Mouse (Mus musculus) forebrain, embryonic 12.5 days (tissue): ENCODE measurements around the gene Asic3. TPM values are rescaled to one million over a fixed set of nuclear protein-coding genes. Genes with fewer than 3 reads are reported as not detected.
A peak's percentile ranks its signal among the peaks of the same experiment; 100 is the strongest.

Source experiments
- ATAC-seq: fragments of 200-750 bp; cut with Nextera tagmentation; 2 replicates; pipeline ENCODE4 v1.8.0; 2017; ENCODE audit warnings: moderate TSS enrichment; ENCODE audit not compliant: low FRiP score
- H3K27ac ChIP-seq: fragments of 300-500 bp; sonication (generic); 2 replicates; pipeline ENCODE4 v1.5.1; 2016; ENCODE audit warnings: mild to moderate bottlenecking
- H3K27me3 ChIP-seq: fragments of 300-500 bp; sonication (generic); 2 replicates; pipeline ENCODE4 v1.6.1; 2016; ENCODE audit warnings: mild to moderate bottlenecking
- H3K36me3 ChIP-seq: fragments of 300-500 bp; sonication (generic); replicated peaks from 2 replicates; pipeline ENCODE4 v1.6.1; 2016; ENCODE audit warnings: mild to moderate bottlenecking
- H3K4me1 ChIP-seq: fragments of 300-500 bp; sonication (generic); 2 replicates; pipeline ENCODE4 v1.6.1; 2016
- H3K4me2 ChIP-seq: fragments of 300-500 bp; sonication (generic); 2 replicates; pipeline ENCODE4 v1.6.1; 2016; ENCODE audit warnings: mild to moderate bottlenecking, moderate library complexity
- H3K4me3 ChIP-seq: fragments of 300-500 bp; sonication (generic); replicated peaks from 2 replicates; pipeline ENCODE4 v1.5.1; 2016; ENCODE audit warnings: mild to moderate bottlenecking
- H3K9ac ChIP-seq: fragments of 300-500 bp; sonication (generic); 2 replicates; pipeline ENCODE4 v1.6.1; 2016; ENCODE audit warnings: mild to moderate bottlenecking
- H3K9me3 ChIP-seq: fragments of 300-500 bp; sonication (generic); 2 replicates; pipeline ENCODE4 v1.6.1; 2016
- WGBS: fragments of 180-500 bp; shearing (Covaris S2); methylation state at CpG from one replicate; pipeline ENCODE4 v1.1.7; 2016; 5-methylcytosine and 5-hydroxymethylcytosine counted together
- polyA plus RNA-seq: library from polyadenylated mRNA; unstranded; fragments of >200 nt; fragmentation: Nextera tagmentation; extraction: Ambion mirVana; gene quantifications from 2 replicates; pipeline ENCODE4 v1.2.1, GENCODE M21; 2016

Gene Asic3
- polyA plus RNA-seq, 1 experiment from 2014 or later: 0.20 TPM

DNA sequence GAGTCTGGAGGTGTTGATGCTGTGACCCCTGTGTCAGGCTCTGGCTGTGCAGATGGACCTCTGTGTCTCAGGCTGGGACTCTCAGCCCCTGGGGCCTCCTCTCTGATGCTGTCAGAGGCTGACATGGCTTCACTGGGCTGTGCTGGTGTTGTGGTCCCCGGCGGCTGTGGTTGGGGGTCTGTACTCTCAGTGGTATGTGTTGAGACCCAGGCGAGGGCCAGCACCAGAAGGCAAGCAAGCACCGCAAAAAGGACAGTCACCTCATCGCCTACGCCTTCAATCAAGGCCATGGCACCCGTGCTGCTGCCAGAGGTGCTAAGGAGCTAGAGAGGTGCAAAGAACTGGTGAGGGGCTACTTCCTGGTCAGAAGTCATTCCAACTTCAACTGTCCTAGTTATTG is 33.4 kb downstream of the Asic3 start:
- Histone ChIP-seq H3K27me3 (peaks cover 14% of the 10 kb centered on the region), H3K9ac (no peak overlapping the region), H3K4me2 (peak overlapping the region; percentile 88; the same call in 1 of the 2 replicates), H3K27ac (no peak overlapping the region), H3K9me3 (no peaks in the 10 kb centered on the region), H3K36me3 (peaks cover 21% of the 10 kb centered on the region), H3K4me3 (0 out of 2 replicates have a peak overlapping the region, but pooled peaks have one; percentile 66), H3K4me1 (peaks cover 45% of the 10 kb centered on the region)
- no peak for ATAC-seq
- 95% methylated on average over 7 of the region's 7 CpGs for WGBS

GRCm38 (mm10) chr5:24447624-24448298 is 34.6 kb downstream of the Asic3 start, which contains the start of gene Tmub1:
Tmub1 (minus strand) TSS chr5:24447854.
- peak; percentile 39 for ATAC-seq
- Histone ChIP-seq H3K27ac (peak within 1 kb of the TSS; percentile 56; the same call in 1 of the 2 replicates), H3K27me3 (peaks cover 14% of the 10 kb centered on the region), H3K4me3 (peak within 1 kb of the TSS; percentile 66), H3K9me3 (no peaks in the 10 kb centered on the region), H3K4me2 (peak within 1 kb of the TSS; percentile 88), H3K4me1 (peaks cover 47% of the 10 kb centered on the region), H3K9ac (peak within 1 kb of the TSS; percentile 72), H3K36me3 (peaks cover 10% of the 10 kb centered on the region; the same call in 1 of the 2 replicates)
- 3% methylated on average over 34 of the region's 34 CpGs for WGBS

DNA sequence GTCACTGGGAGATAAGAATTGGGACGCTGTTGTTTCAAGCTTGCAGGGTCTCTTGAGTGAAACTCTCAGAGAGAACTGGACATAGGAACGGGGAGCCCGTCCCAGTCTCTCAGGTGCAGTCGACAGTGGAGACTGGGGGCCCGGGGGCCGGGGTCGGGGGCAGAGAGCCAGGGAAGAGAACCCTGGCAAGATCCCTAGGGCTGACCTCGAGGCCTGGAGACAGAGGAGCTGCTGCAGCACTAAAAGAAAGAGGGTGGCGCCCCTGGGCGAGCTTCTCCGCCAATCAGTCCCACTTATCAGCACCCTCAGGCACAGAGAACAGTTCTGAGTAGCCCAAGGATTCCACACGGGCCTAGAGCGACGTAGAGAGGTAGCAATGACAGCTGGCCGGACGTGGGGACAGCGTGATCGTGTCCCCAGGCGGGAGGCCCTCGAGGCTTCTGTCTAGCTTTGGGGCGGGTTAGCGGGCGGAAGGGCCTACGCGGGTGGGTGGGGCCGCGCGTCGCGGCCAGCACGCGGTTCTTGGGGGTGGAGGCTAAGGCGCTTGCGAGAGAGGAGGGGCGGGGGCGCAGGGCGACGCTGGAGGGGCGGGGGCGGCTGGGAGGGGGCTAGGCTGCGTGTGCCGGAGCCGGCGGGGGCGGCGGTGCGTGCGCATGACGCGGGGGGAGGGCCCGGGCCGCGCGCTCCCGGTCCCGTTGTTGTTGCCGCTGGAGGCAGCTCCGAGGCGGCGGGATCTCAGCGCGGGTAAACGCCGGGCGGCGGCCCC is 38.3 kb downstream of the Asic3 start:
- no peaks in the 10 kb centered on the region for H3K9me3 ChIP-seq
- peaks cover 62% of the 10 kb centered on the region for H3K4me1 ChIP-seq
- peak overlapping the region; percentile 97 for H3K27ac ChIP-seq
- peak; percentile 71 for ATAC-seq
- H3K27me3 ChIP-seq: peaks cover 14% of the 10 kb centered on the region
- peak overlapping the region; percentile 99 for H3K4me2 ChIP-seq
- peak overlapping the region; percentile 98 for H3K9ac ChIP-seq
- peak overlapping the region; percentile 94 for H3K4me3 ChIP-seq
- WGBS: 3% methylated on average over 53 of the region's 66 CpGs
- H3K36me3 ChIP-seq: no peaks in the 10 kb centered on the region

DNA sequence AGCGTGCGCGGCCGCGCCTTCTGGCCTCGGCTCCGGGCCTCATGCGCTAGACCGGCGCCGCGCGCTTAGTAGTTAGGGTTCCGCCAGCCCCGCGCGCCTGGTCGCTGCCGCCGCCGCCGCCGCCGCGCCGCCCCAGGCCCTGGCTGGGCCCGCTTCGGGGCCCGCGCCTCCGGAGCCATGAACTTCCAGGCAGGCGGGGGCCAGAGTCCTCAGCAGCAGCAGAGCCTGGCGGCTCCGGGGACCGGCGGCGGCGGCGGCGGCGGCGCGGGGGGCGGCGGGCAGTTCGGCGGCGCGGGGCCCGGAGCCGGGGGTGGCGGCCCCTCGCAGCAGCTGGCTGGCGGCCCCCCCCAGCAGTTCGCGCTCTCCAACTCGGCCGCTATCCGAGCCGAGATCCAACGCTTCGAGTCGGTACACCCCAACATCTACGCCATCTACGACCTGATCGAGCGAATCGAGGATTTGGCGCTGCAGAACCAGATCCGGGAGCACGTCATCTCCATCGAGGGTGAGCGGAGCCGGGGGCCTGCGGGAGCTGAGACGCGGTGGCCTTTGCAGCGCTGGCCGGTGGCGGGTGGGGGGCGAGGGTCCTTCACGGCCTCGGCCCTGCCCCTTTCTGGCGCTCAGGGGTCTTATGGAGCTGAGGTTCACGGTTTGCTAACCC is 39.0 kb downstream of the Asic3 start, which contains the start of gene Agap3:
Gene Agap3, plus strand, starts transcription at position 148 of the 661 bp plus-strand sequence.
- no peaks in the 10 kb centered on the region for H3K36me3 ChIP-seq

GRCm38 (mm10) chr5:24452691-24453233 is 39.6 kb downstream of the Asic3 start:
- peak; percentile 2; the same call in 1 of the 2 replicates for ATAC-seq
- H3K27me3 ChIP-seq: peaks cover 14% of the 10 kb centered on the region
- H3K9me3 ChIP-seq: no peaks in the 10 kb centered on the region
- H3K36me3 ChIP-seq: peaks cover 6% of the 10 kb centered on the region
- H3K27ac ChIP-seq: peak overlapping the region; percentile 97
- H3K4me3 ChIP-seq: peak overlapping the region; percentile 94
- WGBS: under 1% methylated on average over 25 of the region's 29 CpGs
- H3K9ac ChIP-seq: peak overlapping the region; percentile 98
- peak overlapping the region; percentile 99 for H3K4me2 ChIP-seq
- peaks cover 52% of the 10 kb centered on the region for H3K4me1 ChIP-seq

More for the DNA sequence above, 39.0 kb downstream of the Asic3 start, which contains the start of gene Agap3:
- ATAC-seq: peak; percentile 56
- peaks cover 14% of the 10 kb centered on the region for H3K27me3 ChIP-seq
- no peaks in the 10 kb centered on the region for H3K9me3 ChIP-seq
- peaks cover 58% of the 10 kb centered on the region for H3K4me1 ChIP-seq
- peak within 1 kb of the TSS; percentile 98 for H3K9ac ChIP-seq
- peak within 1 kb of the TSS; percentile 94 for H3K4me3 ChIP-seq
- peak within 1 kb of the TSS; percentile 97 for H3K27ac ChIP-seq
- peak within 1 kb of the TSS; percentile 99 for H3K4me2 ChIP-seq
- under 1% methylated on average over 73 of the region's 85 CpGs for WGBS

- Histone ChIP-seq H3K4me3 (peak overlapping the region; percentile 94), H3K4me1 (peaks cover 48% of the 10 kb centered on the region), H3K9me3 (no peaks in the 10 kb centered on the region), H3K36me3 (peaks cover 12% of the 10 kb centered on the region), H3K9ac (peak overlapping the region; percentile 98), H3K4me2 (peak overlapping the region; percentile 99), H3K27ac (peak overlapping the region; percentile 97), H3K27me3 (peaks cover 13% of the 10 kb centered on the region)
- 3% methylated on average over 5 of the region's 5 CpGs for WGBS
- peak; percentile 18; the same call in 1 of the 2 replicates for ATAC-seq
Observed at GRCm38 (mm10) chr5:24453283-24453984, 40.2 kb downstream of the Asic3 start.

DNA sequence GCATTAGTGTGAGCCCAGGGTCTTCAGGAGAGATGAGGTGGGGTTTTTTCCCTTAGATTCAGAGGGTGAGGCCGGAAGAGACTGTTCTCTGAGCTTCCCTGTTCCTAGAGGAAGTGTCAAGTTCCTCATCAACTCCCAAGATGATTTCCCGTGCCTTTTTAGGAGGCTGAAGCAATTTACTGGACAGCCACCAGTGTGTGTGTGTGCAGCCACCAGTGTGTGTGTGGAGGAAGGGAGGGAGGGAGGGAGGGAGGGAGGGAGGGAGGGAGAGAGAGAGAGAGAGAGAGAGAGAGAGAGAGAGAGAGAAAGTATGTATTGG is 40.8 kb downstream of the Asic3 start:
- H3K9ac ChIP-seq: peak overlapping the region; percentile 98
- H3K36me3 ChIP-seq: peaks cover 13% of the 10 kb centered on the region
- no peak for ATAC-seq
- H3K27me3 ChIP-seq: peaks cover 8% of the 10 kb centered on the region
- H3K27ac ChIP-seq: peak overlapping the region; percentile 97
- H3K9me3 ChIP-seq: no peaks in the 10 kb centered on the region
- H3K4me2 ChIP-seq: peak overlapping the region; percentile 99
- H3K4me3 ChIP-seq: peak overlapping the region; percentile 94
- 11% methylated on average over 2 of the region's 2 CpGs for WGBS
- H3K4me1 ChIP-seq: peaks cover 48% of the 10 kb centered on the region

DNA sequence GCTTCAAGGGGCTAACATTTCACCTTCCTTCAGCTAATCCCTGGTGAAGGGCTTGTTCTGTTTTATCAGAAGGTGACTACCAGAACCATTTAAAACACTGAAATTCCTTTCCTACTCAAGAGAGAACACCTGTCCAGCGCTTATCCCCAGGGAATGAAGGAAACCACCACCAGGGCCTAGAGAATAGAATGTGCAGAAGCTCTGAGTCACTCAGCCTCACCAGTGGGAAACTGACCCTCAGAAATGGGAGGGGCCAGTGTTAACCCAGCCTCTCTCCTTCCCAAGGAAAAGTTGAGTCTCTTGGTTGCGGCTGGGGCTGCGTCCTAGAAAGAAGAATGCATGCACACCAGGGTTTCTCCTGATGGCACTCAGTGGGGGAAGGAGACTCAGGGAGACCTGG is 41.9 kb downstream of the Asic3 start:
- Histone ChIP-seq H3K27me3 (peaks cover 2% of the 10 kb centered on the region), H3K9me3 (no peaks in the 10 kb centered on the region), H3K4me1 (peaks cover 48% of the 10 kb centered on the region), H3K27ac (peak overlapping the region; percentile 42; the same call in 1 of the 2 replicates), H3K4me3 (no peak overlapping the region), H3K9ac (no peak overlapping the region), H3K4me2 (peak overlapping the region; percentile 99), H3K36me3 (peaks cover 16% of the 10 kb centered on the region)
- no peak for ATAC-seq
- 61% methylated on average over 3 of the region's 3 CpGs for WGBS

- H3K4me2 ChIP-seq: peak overlapping the region; percentile 99; the same call in 1 of the 2 replicates
- no peak overlapping the region for H3K4me3 ChIP-seq
- no peak for ATAC-seq
- H3K27ac ChIP-seq: peak overlapping the region; percentile 42; the same call in 1 of the 2 replicates
- H3K27me3 ChIP-seq: no peaks in the 10 kb centered on the region
- H3K36me3 ChIP-seq: peaks cover 21% of the 10 kb centered on the region
- 0 out of 2 replicates have a peak overlapping the region, but pooled peaks have one; percentile 21 for H3K9ac ChIP-seq
- peaks cover 48% of the 10 kb centered on the region for H3K4me1 ChIP-seq
- 57% methylated on average over 7 of the region's 7 CpGs for WGBS
- H3K9me3 ChIP-seq: no peaks in the 10 kb centered on the region
Observed at GRCm38 (mm10) chr5:24455613-24456012, 42.4 kb downstream of the Asic3 start.

- H3K27ac ChIP-seq: no peak overlapping the region
- no peak overlapping the region for H3K4me2 ChIP-seq
- no peak overlapping the region for H3K9ac ChIP-seq
- H3K36me3 ChIP-seq: peaks cover under 1% of the 10 kb centered on the region; the same call in 1 of the 2 replicates
- peaks cover under 1% of the 10 kb centered on the region; the same call in 1 of the 2 replicates for H3K27me3 ChIP-seq
- WGBS: 40% methylated on average over 12 of the region's 12 CpGs
- no peaks in the 10 kb centered on the region for H3K9me3 ChIP-seq
- ATAC-seq: no peak
- H3K4me3 ChIP-seq: no peak overlapping the region
- H3K4me1 ChIP-seq: peaks cover 38% of the 10 kb centered on the region
Observed at GRCm38 (mm10) chr5:24466762-24467161, 53.6 kb downstream of the Asic3 start.
